ENCODE assay signal across 15 mouse cellular contexts in genomic region chr17:45208596-45209386, GRCm38 (mm10).
DNase-seq lines count a peak whose midpoint lies in the region; ATAC-seq lines count a peak whose summit lies in the region.
"Had no signal": no experiment of that assay in that cellular context is flagged by ENCODE, and none has a peak within 500 bp of the region (broad histone marks: within the 10 kb centered on the region; RNA-seq: fewer than 3 reads in every experiment).

No protein-coding gene starts in this region.

- no peaks in the 10 kb centered on the region; the same call in 1 of the 2 replicates for H3K9me3 ChIP-seq in hindbrain, embryonic 10.5 days
- H3K9me3 ChIP-seq in hindbrain, embryonic 14.5 days (ENCODE audit: control insufficient read depth, low read length): no peaks in the 10 kb centered on the region
- no peaks in the 10 kb centered on the region for H3K9me3 ChIP-seq in embryonic facial prominence, embryonic 15.5 days (replicated peaks)
- H3K9me3 ChIP-seq in neural tube, embryonic 13.5 days: no peaks in the 10 kb centered on the region
- H3K9me3 ChIP-seq: heart, embryonic 15.5 days had no signal

- H3K4me3 ChIP-seq in hindbrain, embryonic 10.5 days: no peak overlapping the region
- H3K4me3 ChIP-seq in hindbrain, embryonic 14.5 days (replicated peaks; ENCODE audit: low read length): no peak overlapping the region
- no peak overlapping the region for H3K4me3 ChIP-seq in embryonic facial prominence, embryonic 15.5 days (replicated peaks)
- no peak overlapping the region for H3K4me3 ChIP-seq in neural tube, embryonic 13.5 days
- H3K4me3 ChIP-seq: heart, embryonic 15.5 days had no signal

- H3K27me3 ChIP-seq in hindbrain, embryonic 10.5 days (ENCODE audit: insufficient read depth, poor library complexity, severe bottlenecking): no peaks in the 10 kb centered on the region
- H3K27me3 ChIP-seq in hindbrain, embryonic 14.5 days (ENCODE audit: control insufficient read depth, insufficient read depth, low read length): no peaks in the 10 kb centered on the region
- no peaks in the 10 kb centered on the region for H3K27me3 ChIP-seq in embryonic facial prominence, embryonic 15.5 days
- no peaks in the 10 kb centered on the region for H3K27me3 ChIP-seq in neural tube, embryonic 13.5 days
- H3K27me3 ChIP-seq: heart, embryonic 15.5 days; Patski had no signal

- H3K36me3 ChIP-seq in hindbrain, embryonic 10.5 days: no peaks in the 10 kb centered on the region
- no peaks in the 10 kb centered on the region for H3K36me3 ChIP-seq in hindbrain, embryonic 14.5 days (replicated peaks; ENCODE audit: control insufficient read depth, insufficient read depth)
- no peaks in the 10 kb centered on the region for H3K36me3 ChIP-seq in embryonic facial prominence, embryonic 15.5 days
- no peaks in the 10 kb centered on the region for H3K36me3 ChIP-seq in neural tube, embryonic 13.5 days
- H3K36me3 ChIP-seq: heart, embryonic 15.5 days had no signal

- peaks cover 17% of the 10 kb centered on the region for H3K4me1 ChIP-seq in hindbrain, embryonic 10.5 days (replicated peaks)
- peaks cover 6% of the 10 kb centered on the region; the same call in 1 of the 2 replicates for H3K4me1 ChIP-seq in hindbrain, embryonic 14.5 days (replicated peaks; ENCODE audit: control insufficient read depth, insufficient read depth, low read length)
- peaks cover 14% of the 10 kb centered on the region for H3K4me1 ChIP-seq in embryonic facial prominence, embryonic 15.5 days
- peaks cover 8% of the 10 kb centered on the region for H3K4me1 ChIP-seq in neural tube, embryonic 13.5 days (replicated peaks)
- H3K4me1 ChIP-seq: heart, embryonic 15.5 days had no signal

- peak; percentile 58 for DNase-seq in hindbrain, embryonic 10.5 days (ENCODE audit: low spot score)
- DNase-seq in hindbrain, embryonic 14.5 days (ENCODE audit: low spot score): no peak
- DNase-seq in layer of hippocampus, postnatal 10 days (ENCODE audit: low spot score in 2 of 2): peak; percentile 65 to 71
- DNase-seq in gastrocnemius, postnatal 14 days: no peak
- DNase-seq in frontal cortex, adult 2 months (ENCODE audit: extremely low spot score in 1 of 2, low spot score in 1 of 2): no peak
- no peak for DNase-seq in kidney, postnatal 36 days
- DNase-seq: adrenal gland, postnatal 14 days; cerebellum, adult 11 months; kidney, adult 2 months; lung, adult 18-20 months; thymus, adult 18-20 months had no signal

- H3K9ac ChIP-seq in hindbrain, embryonic 14.5 days: no peak overlapping the region
- H3K9ac ChIP-seq in embryonic facial prominence, embryonic 15.5 days: no peak overlapping the region
- no peak overlapping the region for H3K9ac ChIP-seq in neural tube, embryonic 13.5 days
- H3K9ac ChIP-seq: heart, embryonic 15.5 days had no signal

- no peak; the same call in 1 of the 2 replicates for ATAC-seq in hindbrain, embryonic 14.5 days (ENCODE audit: low FRiP score)
- peak; percentile 85; the same call in 1 of the 2 replicates for ATAC-seq in embryonic facial prominence, embryonic 15.5 days (ENCODE audit: insufficient number of reproducible peaks, low FRiP score, low TSS enrichment, low read depth)
- peak; percentile 43; the same call in 1 of the 2 replicates for ATAC-seq in neural tube, embryonic 13.5 days (ENCODE audit: low read depth)
- ATAC-seq: Patski had no signal

- intact Hi-C loops in gastrocnemius, postnatal 14 days (cut with DNase I; ENCODE audit: low total_unique reads): no loop called here

- H3K4me2 ChIP-seq in hindbrain, embryonic 14.5 days (replicated peaks): no peak overlapping the region
- no peak overlapping the region for H3K4me2 ChIP-seq in embryonic facial prominence, embryonic 15.5 days (replicated peaks)
- H3K4me2 ChIP-seq in neural tube, embryonic 13.5 days: no peak overlapping the region
- H3K4me2 ChIP-seq: heart, embryonic 15.5 days had no signal

- H3K27ac ChIP-seq in hindbrain, embryonic 10.5 days: peak overlapping the region; percentile 76
- no peak overlapping the region for H3K27ac ChIP-seq in hindbrain, embryonic 14.5 days
- no peak overlapping the region for H3K27ac ChIP-seq in embryonic facial prominence, embryonic 15.5 days (replicated peaks)
- no peak overlapping the region for H3K27ac ChIP-seq in neural tube, embryonic 13.5 days (replicated peaks)
- H3K27ac ChIP-seq: heart, embryonic 15.5 days had no signal

- 41% methylated on average over 14 of the region's 14 CpGs for WGBS in hindbrain, embryonic 10.5 days
- WGBS in hindbrain, embryonic 14.5 days: 38% methylated on average over 14 of the region's 14 CpGs
- WGBS in embryonic facial prominence, embryonic 15.5 days: 32% methylated on average over 14 of the region's 14 CpGs
- WGBS in neural tube, embryonic 13.5 days: 52% methylated on average over 14 of the region's 14 CpGs

Comparison
In these comparisons a context has a peak if more than half of its experiments do, and no peak if none do; other contexts are left out.
1. DNase-seq: peak in hindbrain, embryonic 10.5 days (single experiment) and layer of hippocampus, postnatal 10 days (2 of 2); none in hindbrain, embryonic 14.5 days (single experiment), gastrocnemius, postnatal 14 days (single experiment), frontal cortex, adult 2 months (0 of 2) and kidney, postnatal 36 days (0 of 2).